Mouse (Mus musculus): Measurements from ENCODE around the gene Klhl11.

DNA sequence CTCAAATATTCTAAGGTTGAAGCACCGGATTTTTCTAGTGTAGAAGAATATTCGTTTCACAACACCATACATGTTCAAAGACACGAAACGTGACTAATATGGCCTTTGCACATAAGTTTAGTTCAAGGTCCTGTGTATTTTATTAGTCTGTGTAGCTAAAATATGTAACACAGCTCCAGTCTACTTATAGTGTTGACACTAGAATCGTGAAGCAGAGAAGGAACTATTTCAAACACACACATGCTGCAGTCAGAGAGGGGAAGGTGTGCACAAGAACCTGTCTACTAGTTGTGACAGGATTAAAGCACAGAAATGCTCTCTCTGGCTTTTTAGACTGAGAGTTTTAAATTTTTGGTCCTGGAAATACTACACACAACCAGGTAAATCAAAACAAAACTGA is 14.8 kb downstream of the Klhl11 start:
- TF ChIP-seq EP300 (IDR thresholded peaks at IDR 0.05; ENCODE audit: insufficient read depth, low read depth, low read length), result no peak
- no peak for TF ChIP-seq CTCF (IDR thresholded peaks at IDR 0.05)
